Mouse (Mus musculus) spleen, adult 18-20 months (tissue): ENCODE measurements around the gene Hbq1a.

Experiments
- DNase-seq, 2 experiments: peaks; one replicate each; pipeline ENCODE4 v3.0.0; 2022; ENCODE audit warnings: mixed read lengths in 2 of 2

The Hbq1a gene

DNA sequence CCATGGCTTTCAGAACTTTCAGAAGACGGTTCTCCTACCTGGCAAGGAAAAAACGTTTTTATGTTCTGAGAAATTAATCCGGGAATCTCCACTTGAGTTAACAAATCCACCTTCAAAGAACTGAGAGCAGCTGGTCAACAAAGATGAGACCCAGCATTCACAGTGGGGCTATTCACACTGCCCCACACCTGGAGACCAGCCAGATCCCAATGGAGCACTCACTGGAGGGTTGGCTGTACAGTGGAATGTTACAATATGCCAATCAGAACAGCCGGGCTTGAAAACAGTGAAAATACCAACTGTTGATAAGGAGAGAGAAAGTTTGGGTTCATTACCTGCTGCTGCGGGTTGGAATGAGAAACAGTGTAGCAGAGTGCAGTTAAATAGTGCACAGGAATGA lies 32.0 kb downstream of the Hbq1a start:
- DNase-seq: no peak

DNA sequence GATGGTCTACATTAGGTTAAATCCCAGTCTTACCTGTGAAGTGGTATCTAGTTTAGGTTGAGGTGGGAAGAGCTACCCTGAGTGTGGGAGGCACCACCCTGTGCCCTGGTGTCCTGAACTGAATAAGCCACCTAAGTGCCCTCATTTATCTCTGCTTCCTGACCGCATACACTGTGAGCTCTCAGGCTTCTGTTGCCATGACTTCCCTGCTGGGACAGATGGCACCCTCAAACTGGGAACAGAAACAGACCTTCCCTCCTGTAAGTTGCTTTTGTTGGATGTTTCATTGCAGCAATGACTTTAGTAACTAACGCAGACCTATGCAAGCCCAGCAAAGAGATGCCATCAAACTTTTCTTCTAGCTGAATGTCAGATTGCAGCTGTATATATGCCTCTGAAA lies 33.4 kb downstream of the Hbq1a start:
- no peak for DNase-seq

DNA sequence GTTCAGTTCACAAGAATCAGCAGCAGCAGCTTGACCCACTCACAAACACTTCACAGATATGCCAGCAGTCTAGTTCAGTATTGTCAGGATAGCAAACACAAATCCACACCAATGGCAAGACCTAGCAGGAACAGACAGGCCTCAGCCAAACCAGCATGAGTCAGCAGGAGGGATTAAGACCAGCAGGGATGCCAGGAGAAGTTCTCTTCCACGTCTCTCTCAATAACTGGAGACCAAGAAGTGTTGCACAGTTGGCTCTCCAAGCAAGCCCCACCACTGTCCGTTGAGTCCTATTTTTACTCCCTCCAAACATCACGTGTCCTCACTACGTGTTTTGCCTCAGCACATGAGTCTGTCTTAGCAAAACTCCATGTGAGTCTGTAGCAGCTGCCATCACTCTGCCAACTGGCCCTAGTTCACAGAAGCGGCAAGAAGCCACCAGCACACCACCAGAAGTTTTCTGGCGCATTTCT lies 36.6 kb downstream of the Hbq1a start:
- DNase-seq: no peak

DNA sequence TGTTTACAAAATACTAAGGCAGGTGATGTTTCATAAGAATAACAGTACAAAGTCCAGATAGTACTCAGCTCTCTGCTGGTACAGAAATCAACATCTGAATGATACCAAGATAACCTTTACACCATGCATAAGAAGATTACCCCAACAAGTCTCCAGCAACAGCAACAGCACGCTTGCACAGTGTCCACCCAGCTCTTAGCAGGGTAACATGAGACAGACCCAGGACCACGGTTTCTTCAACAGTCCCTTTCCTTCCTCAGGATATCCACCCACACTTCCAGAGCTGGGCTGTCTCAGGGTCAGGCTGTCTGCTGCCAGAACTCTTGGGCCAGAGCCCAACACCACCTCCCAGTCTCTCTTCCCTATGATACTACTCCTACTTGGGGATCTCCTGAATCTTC lies 39.3 kb downstream of the Hbq1a start:
- DNase-seq: no peak

DNA sequence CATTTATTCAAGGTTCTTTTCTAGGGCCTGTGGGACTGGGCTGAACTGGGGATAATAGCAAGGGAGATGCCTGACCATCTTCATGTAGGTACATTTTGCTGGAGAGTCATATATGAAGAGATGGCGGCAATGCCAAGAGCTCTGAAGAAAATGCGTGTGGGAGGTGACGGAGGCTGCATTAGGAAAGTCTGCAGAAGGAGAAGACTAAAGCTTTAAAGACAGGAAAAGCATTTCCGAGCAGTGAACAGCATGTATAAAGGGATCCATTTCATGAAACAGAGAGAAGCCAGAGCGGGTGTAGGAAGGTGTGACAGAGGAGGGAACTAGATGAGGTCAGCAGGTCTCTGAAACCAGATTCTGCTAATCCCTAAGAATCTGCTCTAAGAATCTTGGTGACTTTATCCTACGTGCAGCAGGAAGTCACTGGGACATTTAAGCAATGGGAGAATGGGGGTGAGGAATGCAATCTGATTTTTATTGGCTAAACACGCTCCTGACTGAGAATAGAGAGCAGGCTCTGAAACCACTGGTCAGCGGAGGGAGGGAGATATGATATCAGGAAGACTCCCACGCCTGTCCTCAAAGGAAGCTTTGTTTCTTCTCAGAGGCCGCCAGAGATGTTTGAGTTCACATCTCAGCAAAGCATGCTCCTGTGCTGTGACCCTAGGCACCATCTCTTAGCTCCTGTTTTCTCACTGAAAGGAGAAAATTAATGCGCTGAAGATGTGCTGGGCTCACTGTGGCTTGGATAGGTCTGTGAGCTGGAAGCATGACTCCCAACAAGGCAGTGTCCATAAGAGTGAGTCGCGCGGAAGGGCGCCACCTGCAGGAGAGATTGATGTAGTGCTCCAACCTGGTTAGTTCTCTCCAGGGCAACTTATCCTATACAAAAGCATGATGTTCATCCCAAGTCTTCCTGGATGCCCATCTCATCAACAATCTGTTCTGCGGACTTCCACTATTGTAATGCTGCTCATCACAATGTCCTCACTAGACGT lies 40.9 kb downstream of the Hbq1a start:
- peak in 1 of 2 experiments; percentile 11 for DNase-seq

DNA sequence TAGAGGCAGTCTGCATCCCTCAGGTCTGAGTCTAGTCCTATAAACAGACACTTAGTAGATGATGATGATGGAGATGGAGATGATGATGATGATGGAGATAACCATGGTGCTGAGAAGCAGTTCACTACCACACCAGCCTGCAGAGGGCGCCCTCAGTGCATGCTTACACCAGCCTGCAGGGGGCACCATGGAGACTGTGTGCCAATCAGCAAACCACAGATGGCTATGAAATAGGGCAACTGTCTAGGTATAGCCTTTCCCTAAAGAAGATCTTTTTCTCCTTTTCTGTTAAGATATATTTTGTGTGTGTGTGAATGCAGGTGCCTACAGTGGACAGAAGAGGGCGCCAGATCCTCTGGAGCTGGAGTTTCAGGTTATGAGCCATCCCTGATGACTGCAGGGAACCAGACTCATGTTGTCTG lies 42.9 kb downstream of the Hbq1a start:
- DNase-seq: peak in 1 of 2 experiments; percentile 19

DNA sequence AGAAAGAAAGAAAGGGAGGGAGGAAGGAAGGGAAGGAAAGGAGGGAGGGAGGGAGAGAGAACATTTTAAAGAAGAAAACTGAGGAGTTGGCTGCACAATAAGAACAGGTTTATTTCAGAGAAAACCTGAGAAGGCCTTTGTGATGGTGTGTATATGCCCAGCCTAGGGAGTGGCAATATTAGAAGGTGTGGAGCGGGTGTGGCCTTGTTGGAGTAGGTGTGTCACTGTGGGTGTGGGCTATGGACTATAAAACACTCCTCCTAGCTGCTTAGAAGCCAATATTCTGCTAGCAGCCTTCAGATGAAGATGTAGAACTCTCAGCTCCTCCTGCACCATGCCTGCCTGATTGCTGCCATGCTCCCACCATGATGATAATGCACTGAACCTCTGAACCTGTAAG lies 43.5 kb downstream of the Hbq1a start:
- DNase-seq: no peak

DNA sequence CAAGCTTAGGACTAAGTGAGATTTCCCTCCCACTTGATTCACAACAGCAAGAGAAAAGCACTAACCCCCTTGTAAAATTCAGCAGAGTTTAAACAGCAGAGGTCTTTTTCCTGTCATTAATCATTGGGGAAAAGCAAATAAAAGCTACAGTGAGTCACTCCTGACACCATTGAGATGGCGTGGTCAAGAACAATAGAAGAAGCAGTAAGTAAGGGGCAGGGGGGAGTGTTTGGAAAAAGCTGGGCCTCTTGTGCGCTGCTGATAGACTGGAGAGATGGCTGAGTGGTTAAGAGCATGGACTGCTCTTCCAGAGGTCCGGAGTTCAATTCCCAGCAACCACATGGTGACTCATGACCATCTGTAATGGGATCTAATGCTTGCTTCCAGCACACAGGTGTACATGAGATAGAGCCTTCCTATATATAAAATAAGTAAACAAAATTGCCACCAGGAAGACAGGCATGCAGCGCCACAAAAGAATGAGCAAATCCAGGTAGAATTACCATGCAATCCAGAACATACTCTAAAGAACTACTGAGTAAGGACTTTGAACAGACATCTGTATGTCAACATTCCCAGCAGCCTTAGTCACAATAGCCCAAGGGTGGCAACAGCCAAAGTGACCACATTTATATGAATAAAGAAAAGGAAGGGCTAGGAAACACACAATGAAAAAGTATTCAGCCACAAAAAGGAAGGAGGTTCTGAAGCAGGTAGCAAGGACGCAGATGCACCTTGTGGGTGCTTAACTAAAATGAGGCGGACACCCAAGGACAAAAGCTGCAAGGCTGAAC lies 45.8 kb downstream of the Hbq1a start:
- no peak for DNase-seq

DNA sequence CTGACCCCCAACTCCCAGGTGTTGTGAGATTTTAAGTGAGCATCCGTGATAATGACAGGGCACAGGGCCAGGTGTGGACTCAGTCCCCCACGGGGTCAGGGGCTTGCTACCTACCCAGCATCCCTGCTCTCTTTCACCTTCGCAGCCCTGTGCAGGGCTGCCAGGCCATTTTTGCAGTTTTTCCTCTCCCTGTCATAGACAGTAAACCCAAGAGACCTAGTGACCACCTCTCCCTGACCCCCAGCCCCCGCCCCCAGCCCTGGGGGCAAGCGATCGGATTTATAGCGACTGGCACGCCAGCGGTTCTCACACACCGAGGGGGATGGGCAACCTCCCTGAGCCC lies 47.4 kb downstream of the Hbq1a start:
- DNase-seq: no peak

DNA sequence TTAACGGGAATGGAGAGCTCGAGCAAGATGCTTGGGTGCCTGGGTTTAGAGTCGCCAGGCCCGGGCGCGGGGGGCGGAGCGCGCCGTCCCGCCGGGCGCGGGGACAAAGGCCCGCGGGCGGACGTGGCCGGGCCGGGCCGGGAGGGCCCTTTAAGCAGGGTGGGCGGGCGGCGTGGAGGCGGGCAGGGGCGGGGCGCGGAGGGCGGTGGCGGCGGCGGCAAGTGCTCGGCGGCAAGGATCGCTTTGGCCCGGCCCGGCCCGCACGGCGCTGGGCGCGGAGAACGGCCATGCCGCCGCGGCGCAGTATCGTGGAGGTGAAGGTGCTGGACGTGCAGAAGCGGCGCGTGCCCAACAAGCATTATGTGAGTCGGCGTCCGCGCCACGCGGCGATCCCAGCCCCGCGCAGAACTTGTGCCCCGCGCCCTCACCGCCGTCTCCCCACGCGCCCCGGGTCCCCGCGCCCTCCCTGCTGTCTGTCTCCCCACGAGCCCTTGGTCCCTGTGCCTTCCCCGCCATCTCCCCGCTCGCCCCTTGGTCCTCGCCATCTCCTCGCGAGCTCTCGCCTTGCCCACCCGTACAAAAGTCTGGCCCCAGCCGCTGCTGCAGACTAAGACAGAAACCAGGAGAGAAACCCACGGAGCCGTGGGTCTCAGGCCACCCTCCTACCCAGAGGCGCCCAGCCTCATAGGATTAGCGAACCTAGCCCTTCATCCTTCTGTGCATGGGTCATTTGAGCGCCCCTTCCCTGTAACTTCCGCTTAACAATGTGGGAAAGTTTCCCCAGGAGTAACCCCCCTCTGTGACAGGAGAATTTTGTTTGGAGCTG lies 48.0 kb downstream of the Hbq1a start, which contains the start of gene Sh3pxd2b:
Sh3pxd2b (plus strand) TSS at position 214 of the 826 bp plus-strand sequence.
- peak in 1 of 2 experiments; percentile 15 for DNase-seq

DNA sequence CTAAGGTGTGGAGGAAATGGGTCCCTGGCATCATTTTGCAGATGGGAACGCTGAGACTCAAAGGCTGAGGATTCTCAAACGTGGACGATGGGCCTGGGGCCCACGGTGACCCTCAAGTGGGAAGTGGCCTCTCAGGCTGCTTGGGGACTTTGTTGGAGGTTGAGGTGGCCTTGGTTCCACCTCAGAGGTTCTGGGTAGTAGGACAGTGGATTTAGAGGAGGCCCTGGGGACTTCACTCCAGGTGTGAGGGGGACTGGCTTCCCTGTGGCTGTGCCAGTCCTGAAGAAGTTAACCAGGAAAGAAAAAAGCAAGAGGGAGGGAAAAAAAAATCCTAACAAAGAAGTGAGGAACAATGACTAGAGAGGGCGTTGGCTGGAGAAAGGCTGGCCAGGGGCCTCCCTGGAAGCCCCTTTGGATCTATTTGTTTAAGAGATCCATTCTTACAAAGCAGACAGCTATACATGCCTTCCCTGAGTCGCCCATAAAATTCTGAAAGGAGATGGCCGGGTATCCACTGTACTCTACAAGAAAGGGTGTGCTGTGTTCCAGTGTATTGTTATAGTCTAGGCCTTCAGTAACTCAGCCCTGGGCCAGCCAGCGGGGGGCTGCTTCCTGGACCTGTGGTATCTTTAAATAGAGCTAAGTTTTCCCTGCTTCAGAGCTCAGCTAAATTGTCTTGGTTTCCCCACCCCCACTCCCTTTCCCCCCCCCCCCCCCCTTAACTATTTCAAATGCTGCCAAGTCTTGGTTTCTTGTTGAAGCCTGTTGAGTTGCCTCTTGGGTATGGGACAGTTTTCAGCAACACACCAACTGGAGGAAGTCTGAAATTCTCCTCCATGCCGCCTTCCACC lies 48.8 kb downstream of the Hbq1a start:
- no peak for DNase-seq

DNA sequence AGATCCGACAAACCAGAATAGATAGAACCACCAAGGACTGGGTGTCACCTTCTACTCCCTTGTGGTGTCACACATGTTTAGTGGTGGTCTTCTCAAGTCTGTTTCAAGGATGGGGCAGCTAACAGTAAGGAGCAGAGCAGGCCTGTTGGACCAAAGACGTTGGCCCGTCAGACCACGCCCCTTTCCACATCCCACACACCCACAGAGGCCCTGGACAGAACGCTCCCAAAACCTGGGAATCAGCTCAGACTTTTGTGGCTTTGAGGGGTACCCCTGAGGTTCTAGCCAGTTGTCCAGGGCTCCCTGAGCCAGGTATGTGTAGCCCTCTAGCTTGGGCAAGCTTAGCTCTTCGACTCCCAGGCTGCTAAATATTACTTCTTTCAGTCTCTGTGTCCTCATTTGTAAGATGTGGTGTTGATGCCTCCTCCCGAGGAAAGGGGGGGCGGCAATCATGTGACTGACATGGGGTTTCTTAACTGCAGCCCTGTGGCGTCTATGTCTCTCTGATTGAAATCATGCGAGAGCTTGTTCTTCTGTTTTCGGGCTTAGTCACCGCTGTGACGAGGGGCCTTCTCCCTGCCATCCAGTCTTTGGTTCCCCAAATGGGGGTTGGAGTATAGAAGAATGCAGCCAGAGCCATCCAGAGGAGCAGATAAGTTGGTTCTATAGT lies 49.5 kb downstream of the Hbq1a start:
- no peak for DNase-seq
